Mouse (Mus musculus): ENCODE measurements around the gene Calhm2.
"Not testable (repeated sequence)": the region's sequence is repeated elsewhere in the genome, so short reads cannot be mapped to it uniquely, and the experiment has no call there.

The Calhm2 gene

DNA sequence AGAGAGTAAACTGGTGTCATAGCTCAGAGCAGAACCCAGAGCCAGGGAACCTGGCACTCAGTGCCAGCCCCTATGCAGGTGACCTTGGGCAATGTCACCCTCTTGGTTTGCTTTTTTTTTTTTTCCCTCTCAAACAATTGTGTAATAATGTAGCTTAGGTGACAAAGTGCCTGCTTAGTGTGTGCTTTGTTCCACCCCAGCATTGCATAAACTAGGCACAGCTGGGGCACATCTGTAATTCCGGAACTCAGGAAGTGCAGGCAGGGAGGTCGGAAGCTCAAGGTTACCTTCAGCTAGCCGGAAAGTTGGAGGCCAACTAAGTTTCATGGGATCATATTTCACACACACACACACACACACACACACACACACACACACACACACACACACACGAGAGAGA is 11.8 kb upstream of the Calhm2 start:
- DNase-seq, result no peak

DNA sequence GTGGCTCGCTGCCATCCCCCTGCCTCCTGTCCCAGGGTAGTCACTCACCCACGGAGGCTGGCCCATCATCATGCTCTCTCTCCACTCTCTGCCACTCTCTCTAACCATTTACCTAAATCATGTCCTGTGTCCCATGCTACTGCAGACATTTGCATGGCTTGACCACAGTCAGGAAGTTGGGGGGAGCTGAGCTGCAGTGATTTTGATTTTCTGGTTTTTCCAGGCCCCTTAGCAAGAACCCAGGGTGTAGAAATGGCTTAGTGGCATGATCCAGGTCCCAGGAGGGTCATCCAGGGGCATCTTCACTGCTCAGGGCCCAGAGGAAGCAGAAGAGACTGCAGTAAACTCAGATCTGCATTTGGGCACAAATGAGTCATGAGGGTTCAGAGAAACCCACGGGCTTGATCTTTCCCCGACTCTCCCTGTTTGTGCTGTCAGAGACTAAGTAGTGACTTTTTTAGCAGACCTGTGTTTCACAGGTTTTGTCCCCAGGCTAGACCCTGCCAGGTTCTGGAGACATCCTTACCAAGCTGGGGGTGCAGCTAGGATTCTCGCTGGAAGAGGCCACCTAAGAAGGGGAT is 10.3 kb upstream of the Calhm2 start:
- no peak for DNase-seq

DNA sequence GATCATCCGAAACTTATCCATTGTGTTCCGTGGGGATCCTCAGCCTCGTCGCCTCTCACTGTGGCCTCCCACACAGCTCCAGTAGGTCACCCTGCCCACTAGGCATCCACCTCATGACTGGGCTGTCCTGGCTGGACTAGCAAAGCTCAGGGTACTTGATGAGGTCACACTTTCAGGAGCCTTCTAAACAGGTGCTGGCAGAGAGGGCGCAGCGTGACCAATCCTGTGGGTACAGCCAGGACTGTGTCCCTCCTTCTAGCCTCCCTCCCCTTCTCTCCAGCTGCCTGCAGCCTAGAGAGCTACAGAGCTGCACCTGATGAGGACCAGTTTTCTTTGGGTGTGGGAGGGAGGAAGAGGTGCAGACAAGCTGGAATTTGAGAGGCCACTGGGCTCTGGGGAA is 6.1 kb upstream of the Calhm2 start, which contains the start of gene Calhm1:
Calhm1 (minus strand) TSS at position 101 of the 400 bp plus-strand sequence.
- DNase-seq, result no peak

DNA sequence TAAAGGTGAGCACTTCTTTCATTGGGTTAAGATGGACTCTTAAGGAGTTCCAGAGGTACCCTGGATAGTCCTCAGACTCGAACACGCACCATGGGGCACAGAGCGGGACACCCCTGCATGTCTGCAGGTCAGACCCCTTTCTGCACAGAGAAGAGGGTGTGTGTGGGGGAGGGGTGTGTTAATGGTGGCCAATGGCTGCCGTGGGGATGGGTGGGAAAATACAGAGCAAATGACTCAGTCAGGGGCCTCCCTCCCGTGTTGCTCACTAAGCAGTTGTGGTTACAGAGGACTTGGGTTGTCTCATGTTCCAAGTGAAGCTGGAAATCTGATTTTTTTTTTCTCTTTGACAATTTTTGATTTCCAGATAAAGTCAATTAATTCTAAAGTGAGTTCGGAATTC is 4.3 kb upstream of the Calhm2 start:
- DNase-seq, result no peak

DNA sequence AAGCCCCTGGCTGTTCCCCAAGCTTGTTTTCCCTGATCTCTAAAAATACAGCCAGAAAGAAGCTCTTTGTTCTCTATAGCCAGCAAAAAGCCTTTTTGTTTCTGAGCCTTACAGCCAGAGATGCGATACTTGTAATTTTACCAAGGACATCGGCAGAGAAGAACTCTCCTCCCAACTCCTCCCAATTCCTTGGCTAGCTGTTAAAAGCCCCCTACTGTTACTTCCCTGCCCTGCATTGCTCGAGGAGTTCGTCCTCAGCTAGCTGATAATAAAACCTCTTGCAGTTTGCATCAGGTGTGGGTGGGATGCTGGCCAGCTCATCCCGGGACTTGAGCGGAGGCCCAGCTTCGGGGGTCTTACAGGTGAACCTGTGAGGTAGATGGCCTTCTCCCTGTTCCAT is 1.5 kb upstream of the Calhm2 start:
- not testable (repeated sequence) for DNase-seq

DNA sequence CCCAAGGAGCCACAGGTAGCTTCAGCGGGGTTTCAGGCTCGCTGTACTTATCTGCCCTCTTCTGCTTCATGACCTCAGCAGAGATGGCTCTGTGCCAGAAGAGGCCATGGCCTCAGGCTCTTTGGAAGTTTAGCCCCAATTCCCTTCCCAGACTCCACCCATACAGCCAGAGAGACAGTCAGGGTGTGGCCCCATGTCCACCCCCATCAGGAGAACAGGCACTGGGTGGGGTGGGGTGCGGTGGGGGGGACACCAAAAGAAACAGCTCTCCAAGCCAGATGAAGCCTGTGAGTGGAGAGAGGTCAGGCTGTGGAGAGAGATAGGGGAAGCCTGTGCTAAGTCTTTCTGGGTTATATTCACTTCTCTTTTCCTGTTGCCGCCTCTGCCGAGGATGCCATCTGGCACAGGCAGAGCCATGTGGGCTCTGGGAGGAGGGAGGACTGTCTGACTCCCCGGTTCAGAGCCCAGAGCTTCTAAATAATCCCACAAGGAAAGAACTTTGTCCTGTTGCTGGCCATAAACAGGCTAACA is 978 bp downstream of the Calhm2 start:
- DNase-seq, result peak; percentile 19

DNA sequence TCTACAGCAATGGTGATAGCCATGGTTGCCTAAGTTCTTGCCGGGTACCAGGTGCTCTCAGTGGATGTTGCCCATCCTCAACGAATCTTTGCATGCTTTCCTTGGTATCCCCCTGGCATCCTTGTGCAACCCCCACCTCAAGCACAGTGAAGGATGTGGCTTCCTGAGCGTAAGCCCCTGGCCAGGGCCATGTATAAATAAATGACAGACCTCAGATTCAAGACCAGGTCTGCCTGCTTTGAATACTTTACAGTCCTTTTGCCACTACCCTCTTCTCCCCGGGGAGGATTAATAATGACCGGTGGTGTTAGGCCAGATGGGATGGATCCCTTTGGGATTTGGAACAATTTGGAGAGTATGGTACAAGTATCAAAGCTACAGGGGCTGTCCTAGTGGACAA is 1.9 kb downstream of the Calhm2 start:
- DNase-seq, result no peak

DNA sequence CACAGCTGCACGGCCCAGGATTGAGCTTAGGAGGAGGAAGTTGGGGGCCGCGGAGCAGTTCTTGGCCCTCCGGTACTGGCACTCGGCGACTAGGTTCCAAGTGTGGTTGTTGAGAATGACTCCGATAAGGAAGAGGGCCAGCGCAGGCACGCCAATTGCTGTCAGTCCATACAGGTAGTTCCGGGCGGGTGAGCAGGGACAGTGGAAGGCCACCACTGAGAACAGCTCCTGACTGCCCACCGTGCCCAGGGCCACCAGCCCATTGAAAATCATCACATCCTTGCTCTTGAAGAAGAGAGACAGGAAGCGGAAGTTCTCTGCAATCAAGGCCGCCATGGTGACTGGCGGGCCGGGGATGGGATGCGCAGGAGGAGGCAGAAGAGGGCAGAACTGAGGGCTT is 2.5 kb downstream of the Calhm2 start:
- no peak for DNase-seq

DNA sequence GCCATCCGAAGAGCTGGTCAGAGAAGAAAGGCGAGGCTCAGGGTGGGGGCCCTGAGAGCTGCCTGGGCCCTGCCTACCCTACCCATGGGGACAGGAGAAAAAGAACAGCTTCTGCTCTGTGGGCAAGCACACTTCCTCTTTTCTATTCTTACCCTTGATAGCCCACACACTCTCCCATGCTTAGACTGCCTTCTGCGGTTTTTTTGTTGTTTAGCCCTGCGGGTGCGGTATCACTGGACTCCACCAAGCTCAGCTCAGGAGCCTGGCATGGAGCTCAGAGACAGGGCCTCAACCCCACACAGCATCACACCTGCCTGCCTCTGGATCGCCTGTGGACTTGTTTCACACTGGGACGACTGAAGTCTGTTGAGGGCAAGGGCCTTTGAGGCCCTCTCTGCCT is 4.9 kb downstream of the Calhm2 start:
- no peak for DNase-seq

DNA sequence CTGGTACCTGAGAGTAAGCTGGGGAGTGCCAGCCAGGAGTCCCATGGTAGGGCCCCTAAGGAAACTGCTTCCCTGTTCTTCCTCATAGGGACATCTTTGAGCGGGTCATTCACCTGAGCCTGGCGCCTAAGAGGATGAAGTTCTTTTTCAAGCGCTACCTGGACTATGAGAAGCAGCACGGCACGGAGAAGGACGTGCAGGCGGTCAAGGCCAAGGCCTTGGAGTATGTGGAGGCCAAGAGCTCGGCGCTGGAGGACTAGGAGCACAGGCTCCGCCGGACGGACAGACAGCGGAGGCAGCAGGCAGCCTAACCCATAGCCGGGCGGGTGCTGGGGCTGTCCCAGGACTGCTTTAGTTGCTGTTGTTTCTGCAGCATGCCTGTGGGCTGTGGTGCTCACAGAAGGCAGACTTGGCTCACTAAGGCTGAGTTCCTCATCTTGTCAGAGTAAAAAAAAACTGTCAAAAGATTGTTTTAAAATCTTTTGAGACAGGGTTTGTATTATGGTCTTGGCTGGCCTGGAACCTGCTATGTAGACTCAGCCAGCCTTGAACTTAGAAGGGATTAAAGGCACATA is 7.5 kb downstream of the Calhm2 start:
- DNase-seq, result no peak

DNA sequence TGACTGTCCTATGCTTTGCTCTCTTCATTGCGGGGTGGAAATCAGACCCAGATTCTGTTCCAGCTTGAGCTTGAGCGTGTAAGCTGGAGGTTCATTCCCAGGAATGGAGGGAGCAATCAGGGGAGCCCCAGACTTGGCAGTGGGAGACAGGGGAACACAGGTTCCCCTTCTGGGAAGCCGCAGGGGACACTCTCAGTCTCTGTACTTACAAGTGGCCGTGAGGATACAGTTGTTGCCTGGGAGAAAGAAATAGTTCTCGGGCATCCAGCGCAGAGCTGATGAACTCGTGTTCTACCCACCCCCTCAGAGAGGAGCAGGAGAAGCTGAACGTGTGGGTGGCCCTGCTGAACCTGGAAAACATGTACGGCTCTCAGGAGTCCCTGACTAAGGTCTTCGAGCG is 9.3 kb downstream of the Calhm2 start:
- DNase-seq, result no peak

DNA sequence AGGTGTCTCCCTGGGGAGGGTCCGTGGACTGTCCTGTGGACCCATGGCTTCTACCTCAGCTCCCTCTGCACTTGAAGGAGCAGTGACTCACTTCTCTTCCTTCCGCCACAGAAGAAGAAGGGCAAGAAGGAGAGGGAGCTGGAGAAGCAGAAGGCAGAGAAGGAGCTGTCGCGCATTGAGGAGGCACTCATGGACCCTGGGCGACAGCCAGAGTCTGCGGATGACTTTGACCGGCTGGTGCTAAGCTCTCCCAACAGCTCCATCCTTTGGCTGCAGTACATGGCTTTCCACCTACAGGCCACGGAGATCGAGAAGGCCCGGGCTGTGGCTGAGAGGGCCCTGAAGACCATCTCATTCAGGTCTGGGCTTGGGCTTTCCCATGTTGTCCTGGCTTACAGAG is 9.9 kb downstream of the Calhm2 start:
- DNase-seq, result no peak

DNA sequence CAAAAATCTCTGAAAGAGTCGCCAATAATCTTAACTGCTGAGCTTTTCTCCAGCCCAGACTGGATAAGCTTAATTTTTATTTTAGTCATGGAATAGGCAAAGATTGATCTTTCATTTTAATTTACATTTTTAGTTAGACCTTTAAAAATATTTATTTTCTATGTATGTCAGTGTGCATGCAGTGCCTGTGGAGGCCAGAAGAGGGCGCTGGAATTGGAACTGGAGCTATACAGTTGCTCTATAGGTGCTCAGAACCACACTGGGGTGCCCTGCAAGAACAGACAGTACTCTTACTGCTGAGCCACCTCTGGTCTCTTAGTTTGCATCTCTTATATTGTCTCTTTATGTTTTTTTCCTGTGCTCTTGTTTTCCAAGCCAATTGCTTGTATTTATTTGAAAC is 15.3 kb downstream of the Calhm2 start:
- DNase-seq, result no peak

DNA sequence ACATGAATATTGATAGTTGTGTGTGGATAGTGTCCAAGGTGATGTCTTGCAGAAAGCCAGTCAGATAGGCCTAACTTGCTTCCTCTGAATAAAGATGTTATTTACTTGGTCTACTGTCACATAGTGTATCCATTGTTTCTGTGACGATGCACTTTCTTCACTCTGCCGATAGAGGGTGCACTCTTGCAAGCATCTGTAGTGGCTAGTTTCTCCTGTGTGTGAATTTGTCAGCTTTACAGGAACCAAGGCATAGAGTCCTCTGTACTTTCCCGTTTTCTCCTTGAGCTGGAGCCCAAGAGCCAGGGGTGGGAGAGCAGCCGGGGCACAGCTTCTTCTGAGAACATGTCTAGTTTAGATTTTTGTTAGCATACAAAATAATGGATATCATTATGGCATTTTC is 17.0 kb downstream of the Calhm2 start:
- no peak for DNase-seq

DNA sequence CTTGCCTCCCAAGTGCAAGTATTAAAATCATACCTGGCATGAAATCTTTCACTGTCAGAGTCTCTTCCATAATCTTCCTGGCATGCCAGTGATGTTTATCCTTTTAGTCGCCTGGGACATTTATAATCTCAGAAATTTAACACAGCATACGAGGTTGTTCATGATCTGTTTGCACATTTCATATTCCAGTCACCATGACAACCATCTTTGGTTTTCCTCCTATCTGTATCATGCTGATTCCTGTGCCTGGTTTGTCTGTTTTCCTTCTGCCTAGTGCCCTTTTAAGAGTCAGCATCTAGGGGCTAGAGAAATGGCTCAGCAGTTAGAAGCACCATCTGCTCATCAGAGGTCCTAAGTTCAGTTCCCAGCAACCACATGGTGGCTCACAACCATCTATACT is 19.5 kb downstream of the Calhm2 start:
- no peak for DNase-seq

DNA sequence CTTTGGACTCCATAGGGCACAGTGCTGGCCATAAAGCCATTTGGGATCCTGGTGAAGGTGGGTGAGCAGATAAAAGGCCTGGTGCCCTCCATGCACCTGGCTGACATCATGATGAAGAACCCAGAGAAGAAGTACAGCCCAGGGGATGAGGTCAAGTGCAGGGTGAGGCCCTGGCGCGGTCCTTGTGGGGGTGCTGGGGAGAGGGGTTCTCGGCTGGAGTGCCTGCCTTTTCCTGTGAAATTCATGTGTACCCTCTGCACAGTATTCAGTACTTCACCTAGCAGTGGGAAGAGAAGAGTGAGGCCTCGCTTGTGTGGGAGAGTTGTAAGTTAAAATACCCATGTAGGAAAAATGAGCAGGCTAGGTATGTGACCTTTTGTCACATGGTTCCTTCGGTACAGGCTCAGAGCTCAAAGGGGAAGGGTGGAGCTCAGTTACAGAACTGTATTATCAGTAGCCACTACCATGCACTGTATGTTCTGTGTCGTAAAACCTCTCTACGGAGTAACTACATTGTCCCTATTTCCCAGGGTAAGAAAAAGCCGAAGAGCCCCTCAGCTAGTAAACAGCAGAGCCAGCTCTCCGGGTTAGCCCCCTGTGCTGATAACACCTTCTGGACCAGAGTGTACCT is 33.3 kb downstream of the Calhm2 start:
- DNase-seq, result no peak

DNA sequence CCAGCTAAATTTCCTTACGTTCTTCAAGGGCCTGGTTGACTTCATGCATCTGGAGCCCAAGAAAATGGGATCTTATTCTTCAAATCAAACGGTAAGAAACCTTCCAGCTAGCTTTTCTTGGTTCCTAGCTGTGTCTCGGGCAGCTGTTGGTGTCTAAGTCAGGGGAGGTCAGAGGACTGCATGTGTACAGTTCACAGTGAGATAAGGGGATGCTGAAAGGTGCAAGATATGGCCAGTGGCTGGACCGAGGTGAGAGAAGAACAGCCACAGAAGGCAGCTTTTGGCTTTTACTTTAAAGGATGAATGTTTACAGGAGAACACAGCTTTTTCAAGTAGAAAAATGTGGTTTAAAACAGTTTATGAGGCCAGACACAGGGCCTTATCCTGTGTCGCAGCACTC is 37.0 kb downstream of the Calhm2 start:
- no peak for DNase-seq

DNA sequence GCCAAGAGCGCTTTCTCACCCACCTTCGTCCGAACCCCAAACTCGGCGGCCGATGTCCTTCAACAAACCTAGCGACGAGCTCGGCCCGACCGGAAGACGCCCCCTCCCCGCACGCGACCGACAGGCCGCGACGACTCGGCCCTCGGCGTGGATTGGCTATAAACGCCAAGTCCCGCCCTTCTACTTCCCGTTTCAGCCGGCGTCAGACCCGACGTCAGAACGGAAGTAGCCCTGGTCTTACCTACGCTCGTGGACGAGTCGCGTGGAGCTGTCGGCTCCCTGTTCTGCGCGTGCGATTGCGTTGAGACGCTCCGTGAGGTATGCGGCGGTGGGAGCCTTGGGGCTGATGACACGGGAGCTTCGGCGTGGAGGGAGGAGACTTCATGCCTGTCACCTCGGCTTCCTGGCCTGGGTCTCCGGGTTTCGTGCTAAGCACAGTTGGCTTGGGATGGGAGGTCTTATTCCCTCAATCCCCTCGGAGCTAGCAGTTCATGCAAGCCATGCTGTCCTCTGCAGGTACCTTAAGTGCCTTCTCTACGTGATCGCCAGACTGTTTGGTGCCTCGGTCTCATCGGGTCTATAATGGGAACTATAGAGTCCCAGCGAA is 47.4 kb downstream of the Calhm2 start, which contains the start of the genes Usmg5 and Pdcd11:
Usmg5 (minus strand) TSS at position 98 of the 607 bp plus-strand sequence.
Pdcd11 (plus strand) TSS at position 219 of the 607 bp plus-strand sequence.
- peak; percentile 93 for DNase-seq

DNA sequence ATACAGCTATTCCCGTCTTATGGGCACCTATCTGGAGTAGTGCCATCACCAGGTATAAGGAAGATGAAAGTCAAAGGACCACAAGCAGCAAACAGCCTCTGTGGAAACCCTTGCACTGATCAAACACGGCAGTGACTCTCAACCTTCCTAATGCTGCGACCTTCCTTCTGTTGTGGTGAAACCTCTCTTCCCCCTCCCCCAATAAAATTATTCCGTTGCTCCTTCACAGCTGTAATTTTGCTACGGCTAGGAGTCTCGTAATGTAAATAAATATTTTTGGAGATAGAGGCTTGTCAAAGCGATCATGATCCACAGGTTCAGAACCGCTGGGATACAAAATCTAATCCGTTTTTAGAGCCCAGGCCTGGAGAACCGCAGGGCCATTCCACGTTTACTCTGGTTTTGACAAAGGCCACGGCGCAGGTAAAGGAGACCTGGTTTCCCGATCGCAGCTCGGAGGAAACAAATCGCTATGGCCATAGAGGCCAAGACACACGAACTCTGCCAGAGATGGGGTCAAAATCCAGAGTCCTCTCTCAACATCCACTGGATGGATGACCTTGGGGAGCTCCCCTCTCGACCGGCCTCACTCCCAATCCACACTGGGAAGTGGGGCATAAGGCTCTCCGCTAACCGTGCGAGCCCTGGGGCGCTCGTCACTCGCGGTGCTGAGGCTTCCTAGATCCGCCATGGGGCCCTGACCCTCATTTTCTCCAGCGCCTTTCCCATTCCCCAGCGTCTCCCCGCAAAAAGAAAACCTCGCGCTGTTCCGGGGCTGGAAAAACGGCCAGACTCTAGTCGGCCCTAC is 48.2 kb downstream of the Calhm2 start:
- peak; percentile 16 for DNase-seq

DNA sequence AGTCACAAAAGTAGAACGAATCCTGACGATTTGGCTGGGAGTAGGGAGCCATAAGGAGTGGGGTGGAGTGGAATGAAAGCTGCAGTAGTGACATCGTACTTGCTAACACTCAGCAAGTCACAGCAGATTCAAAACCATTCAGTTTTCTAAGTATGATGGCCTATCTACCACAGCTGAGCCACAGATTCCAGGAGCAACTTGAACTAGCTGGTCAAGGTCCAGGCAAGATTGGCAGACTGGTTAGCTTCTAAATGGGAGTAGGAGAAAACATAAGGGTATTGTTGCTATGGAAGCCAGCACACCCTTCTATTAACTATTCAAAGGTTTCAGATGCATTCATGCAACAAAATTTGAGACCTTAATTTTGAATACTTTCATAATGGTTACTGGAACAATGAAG is 49.9 kb downstream of the Calhm2 start:
- no peak for DNase-seq

DNA sequence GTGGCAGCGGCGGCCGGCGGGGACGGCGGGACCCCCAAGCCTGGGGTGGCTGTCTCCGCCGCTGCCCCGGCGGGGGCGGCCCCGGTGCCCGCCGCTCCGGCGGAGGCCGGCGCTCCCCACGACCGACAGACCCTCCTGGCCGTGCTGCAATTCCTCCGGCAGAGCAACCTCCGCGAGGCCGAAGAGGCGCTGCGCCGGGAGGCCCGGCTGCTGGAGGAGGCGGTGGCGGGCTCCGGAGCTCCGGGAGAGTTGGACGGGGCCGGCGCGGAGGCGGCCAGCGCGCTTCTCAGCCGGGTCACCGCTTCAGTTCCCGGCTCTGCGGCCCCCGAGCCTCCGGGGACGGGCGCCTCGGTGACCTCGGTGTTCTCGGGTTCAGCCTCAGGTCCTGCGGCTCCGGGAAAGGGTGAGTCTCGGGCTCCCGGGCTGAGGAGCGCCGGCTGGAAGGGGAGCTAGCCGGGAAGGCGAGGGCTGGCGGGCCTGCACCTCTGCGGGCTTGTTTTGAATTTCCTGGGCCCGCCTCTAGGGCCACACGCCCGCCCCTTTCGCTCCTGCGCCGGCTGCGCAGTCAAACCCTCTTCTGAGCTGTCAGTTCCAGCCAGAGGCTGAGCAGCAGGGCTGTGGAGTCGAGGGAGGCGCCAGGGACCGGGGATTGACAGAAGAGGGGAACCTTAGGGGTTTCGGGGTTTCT is 70.0 kb downstream of the Calhm2 start:
- DNase-seq, result peak; percentile 61

Data from cerebellum, adult 11 months (tissue).